Mouse (Mus musculus): ENCODE results near the gene Car6. TPM values are rescaled to one million over a fixed set of nuclear protein-coding genes. Genes with fewer than 3 reads are reported as not detected.
A peak's percentile ranks its signal among the peaks of the same experiment; 100 is the strongest.

Gene Car6
- polyA plus RNA-seq (2015; fragmentation: Nextera tagmentation; extraction: Ambion mirVana) = not detected in 2 replicates

GRCm38 (mm10) chr4:150201232-150201631 is at the start of gene Car6:
Car6 (minus strand) TSS chr4:150201332.
- Histone ChIP-seq H3K9ac (no peak within 1 kb of the TSS), H3K4me1 (no peaks in the 10 kb centered on the region; the same call in 1 of the 2 replicates), H3K27ac (replicated peaks) (no peak within 1 kb of the TSS), H3K4me3 (no peak within 1 kb of the TSS), H3K4me2 (no peak within 1 kb of the TSS), H3K9me3 (no peaks in the 10 kb centered on the region), H3K36me3 (no peaks in the 10 kb centered on the region), H3K27me3 (replicated peaks) (peaks cover 3% of the 10 kb centered on the region; the same call in 1 of the 2 replicates)
- WGBS = 73% methylated on average over 5 of the region's 5 CpGs
- no peak for ATAC-seq (ENCODE audit: extremely low read depth, insufficient number of reproducible peaks, low FRiP score, low TSS enrichment)

GRCm38 (mm10) chr4:150249731-150250270 is 48.7 kb upstream of the Car6 start:
- Histone ChIP-seq H3K4me1 (peaks cover 28% of the 10 kb centered on the region), H3K9me3 (no peaks in the 10 kb centered on the region), H3K27me3 (replicated peaks) (no peaks in the 10 kb centered on the region), H3K4me2 (no peak overlapping the region), H3K4me3 (no peak overlapping the region), H3K36me3 (peaks cover 87% of the 10 kb centered on the region), H3K9ac (no peak overlapping the region), H3K27ac (replicated peaks) (peak overlapping the region; percentile 70)
- WGBS = 66% methylated on average over 5 of the region's 5 CpGs
- ATAC-seq (ENCODE audit: extremely low read depth, insufficient number of reproducible peaks, low FRiP score, low TSS enrichment) = no peak

GRCm38 (mm10) chr4:150248917-150249316 is 47.8 kb upstream of the Car6 start:
- WGBS = 83% methylated on average over 5 of the region's 5 CpGs
- Histone ChIP-seq H3K27ac (replicated peaks) (no peak overlapping the region), H3K4me2 (no peak overlapping the region), H3K9me3 (no peaks in the 10 kb centered on the region), H3K4me1 (peaks cover 33% of the 10 kb centered on the region), H3K4me3 (no peak overlapping the region), H3K36me3 (peaks cover 93% of the 10 kb centered on the region), H3K27me3 (replicated peaks) (no peaks in the 10 kb centered on the region), H3K9ac (no peak overlapping the region)
- no peak for ATAC-seq (ENCODE audit: extremely low read depth, insufficient number of reproducible peaks, low FRiP score, low TSS enrichment)

DNA sequence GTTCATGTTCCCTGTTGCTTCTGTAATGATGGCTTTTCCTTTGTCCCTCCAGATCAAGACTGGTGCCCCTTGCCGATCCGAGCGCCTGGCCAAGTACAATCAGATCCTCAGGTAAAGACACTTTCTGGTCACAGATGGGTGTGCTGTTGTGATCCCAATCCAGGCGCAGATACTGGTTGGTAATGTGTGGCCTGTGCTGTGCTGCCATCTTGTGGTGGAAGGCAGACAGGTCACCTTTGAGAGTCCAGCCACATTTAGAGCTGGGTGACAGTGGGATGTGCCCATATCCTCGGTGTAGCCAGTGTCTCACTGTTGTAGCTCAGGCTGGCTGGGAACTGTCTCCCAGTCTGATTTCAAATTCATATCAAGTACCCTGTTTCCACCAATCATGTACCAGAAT is 46.9 kb upstream of the Car6 start:
- H3K4me1 ChIP-seq = peaks cover 42% of the 10 kb centered on the region
- H3K9me3 ChIP-seq = no peaks in the 10 kb centered on the region
- H3K27me3 ChIP-seq (replicated peaks) = no peaks in the 10 kb centered on the region
- H3K9ac ChIP-seq = no peak overlapping the region
- no peak overlapping the region for H3K4me2 ChIP-seq
- no peak overlapping the region for H3K27ac ChIP-seq (replicated peaks)
- H3K4me3 ChIP-seq = no peak overlapping the region
- ATAC-seq (ENCODE audit: extremely low read depth, insufficient number of reproducible peaks, low FRiP score, low TSS enrichment) = no peak
- H3K36me3 ChIP-seq = peaks cover 100% of the 10 kb centered on the region
- 67% methylated on average over 5 of the region's 5 CpGs for WGBS

DNA sequence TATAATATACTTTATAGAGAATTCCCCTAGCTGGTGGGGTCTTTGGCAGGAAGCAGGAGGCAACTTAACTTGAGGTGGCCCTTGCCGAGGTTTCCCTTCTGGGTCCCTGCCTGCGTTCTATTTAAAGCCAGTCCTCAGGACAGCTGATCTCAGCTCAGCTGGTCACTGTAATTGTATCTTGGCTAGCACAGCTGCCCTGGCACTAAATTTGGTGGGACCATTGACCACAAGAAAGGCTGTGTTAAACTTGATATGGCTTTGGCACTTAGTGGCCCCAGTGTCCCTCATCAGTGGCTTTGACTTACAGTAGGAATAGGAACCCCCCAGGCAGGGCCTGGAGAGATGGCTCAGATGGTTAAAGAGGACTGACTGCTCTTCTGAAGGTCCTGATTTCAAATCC is 44.7 kb upstream of the Car6 start:
- no peak for ATAC-seq (ENCODE audit: extremely low read depth, insufficient number of reproducible peaks, low FRiP score, low TSS enrichment)
- no peak overlapping the region for H3K4me2 ChIP-seq
- 27% methylated on average over 2 of the region's 2 CpGs for WGBS
- peaks cover 100% of the 10 kb centered on the region for H3K36me3 ChIP-seq
- H3K9me3 ChIP-seq = no peaks in the 10 kb centered on the region
- H3K4me1 ChIP-seq = peaks cover 64% of the 10 kb centered on the region
- H3K4me3 ChIP-seq = no peak overlapping the region
- 0 out of 2 replicates have a peak overlapping the region, but pooled peaks have one; percentile 9 for H3K27ac ChIP-seq (replicated peaks)
- H3K27me3 ChIP-seq (replicated peaks) = no peaks in the 10 kb centered on the region
- no peak overlapping the region for H3K9ac ChIP-seq

- H3K27me3 ChIP-seq (replicated peaks) = no peaks in the 10 kb centered on the region
- 0 out of 2 replicates have a peak overlapping the region, but pooled peaks have one; percentile 54 for H3K9ac ChIP-seq
- H3K9me3 ChIP-seq = no peaks in the 10 kb centered on the region
- H3K4me3 ChIP-seq = no peak overlapping the region
- peaks cover 88% of the 10 kb centered on the region for H3K36me3 ChIP-seq
- 76% methylated on average over 5 of the region's 5 CpGs for WGBS
- H3K27ac ChIP-seq (replicated peaks) = no peak overlapping the region
- no peak for ATAC-seq (ENCODE audit: extremely low read depth, insufficient number of reproducible peaks, low FRiP score, low TSS enrichment)
- no peak overlapping the region for H3K4me2 ChIP-seq
- H3K4me1 ChIP-seq = peaks cover 79% of the 10 kb centered on the region
Observed at GRCm38 (mm10) chr4:150242745-150243144, 41.6 kb upstream of the Car6 start.

DNA sequence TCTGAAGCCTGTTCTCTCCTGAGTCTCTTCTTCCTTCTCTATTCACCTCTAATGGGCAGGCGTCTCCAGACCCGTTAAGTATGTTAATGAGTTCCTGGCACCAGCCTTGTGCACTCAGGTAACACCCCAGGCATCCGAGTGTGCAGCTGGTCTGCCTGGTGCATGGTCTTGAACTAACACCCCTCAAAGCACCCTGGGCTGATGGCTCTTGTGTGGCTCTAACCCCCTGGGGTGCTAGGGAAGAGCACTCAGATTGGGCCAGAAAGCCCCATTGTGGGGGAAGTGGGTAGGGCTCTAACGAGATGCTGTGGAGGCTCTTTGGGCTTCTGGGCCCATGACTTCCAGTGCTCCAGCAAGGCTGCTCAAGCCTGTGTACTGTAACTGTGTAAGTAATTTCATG is 40.6 kb upstream of the Car6 start:
- Histone ChIP-seq H3K4me3 (0 out of 2 replicates have a peak overlapping the region, but pooled peaks have one; percentile 1), H3K9ac (peak overlapping the region; percentile 54), H3K9me3 (no peaks in the 10 kb centered on the region), H3K27me3 (replicated peaks) (no peaks in the 10 kb centered on the region), H3K4me1 (peaks cover 74% of the 10 kb centered on the region), H3K27ac (replicated peaks) (no peak overlapping the region), H3K4me2 (peak overlapping the region; percentile 50), H3K36me3 (peaks cover 77% of the 10 kb centered on the region)
- no peak for ATAC-seq (ENCODE audit: extremely low read depth, insufficient number of reproducible peaks, low FRiP score, low TSS enrichment)
- 74% methylated on average over 4 of the region's 4 CpGs for WGBS

- Histone ChIP-seq H3K9me3 (no peaks in the 10 kb centered on the region), H3K9ac (peak overlapping the region; percentile 54), H3K36me3 (peaks cover 65% of the 10 kb centered on the region), H3K27ac (replicated peaks) (no peak overlapping the region), H3K4me3 (peak overlapping the region; percentile 29), H3K27me3 (replicated peaks) (no peaks in the 10 kb centered on the region), H3K4me2 (peak overlapping the region; percentile 50), H3K4me1 (peaks cover 71% of the 10 kb centered on the region)
- 60% methylated on average over 1 of the region's 1 CpGs for WGBS
- no peak for ATAC-seq (ENCODE audit: extremely low read depth, insufficient number of reproducible peaks, low FRiP score, low TSS enrichment)
Observed at GRCm38 (mm10) chr4:150240381-150240886, 39.3 kb upstream of the Car6 start.

DNA sequence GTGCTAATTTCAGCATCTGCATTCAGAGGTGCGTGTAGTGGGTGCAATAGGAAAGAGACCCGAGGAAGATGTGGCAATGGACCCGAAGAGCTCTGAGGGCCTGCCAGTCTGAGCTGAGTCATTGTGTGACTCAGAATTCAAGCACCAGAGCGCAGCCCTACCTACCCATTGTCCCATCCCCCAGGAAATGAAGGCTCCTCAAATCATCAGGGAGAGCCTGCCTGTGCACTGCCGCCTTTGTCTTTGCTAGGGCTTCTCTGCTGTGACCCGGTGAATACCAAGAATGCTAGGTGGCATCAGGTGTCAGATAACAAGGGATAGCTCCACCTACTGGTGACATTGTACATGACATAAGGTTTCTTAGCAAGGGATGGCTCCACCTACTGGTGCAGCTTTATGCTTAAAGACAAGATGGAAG is 38.8 kb upstream of the Car6 start:
- Histone ChIP-seq H3K4me1 (peaks cover 75% of the 10 kb centered on the region), H3K4me3 (peak overlapping the region; percentile 92), H3K9me3 (no peaks in the 10 kb centered on the region), H3K36me3 (peaks cover 60% of the 10 kb centered on the region), H3K9ac (peak overlapping the region; percentile 99), H3K27ac (replicated peaks) (peak overlapping the region; percentile 99), H3K27me3 (replicated peaks) (no peaks in the 10 kb centered on the region), H3K4me2 (peak overlapping the region; percentile 75)
- 3% methylated on average over 6 of the region's 6 CpGs for WGBS
- ATAC-seq (ENCODE audit: extremely low read depth, insufficient number of reproducible peaks, low FRiP score, low TSS enrichment) = 0 out of 2 replicates have a peak, but pooled peaks have one; percentile 5

- H3K9me3 ChIP-seq = no peaks in the 10 kb centered on the region
- ATAC-seq (ENCODE audit: extremely low read depth, insufficient number of reproducible peaks, low FRiP score, low TSS enrichment) = no peak
- peak overlapping the region; percentile 92 for H3K4me3 ChIP-seq
- peaks cover 55% of the 10 kb centered on the region for H3K36me3 ChIP-seq
- H3K4me1 ChIP-seq = peaks cover 76% of the 10 kb centered on the region
- peak overlapping the region; percentile 99 for H3K9ac ChIP-seq
- H3K27me3 ChIP-seq (replicated peaks) = no peaks in the 10 kb centered on the region
- H3K4me2 ChIP-seq = peak overlapping the region; percentile 75
- peak overlapping the region; percentile 99 for H3K27ac ChIP-seq (replicated peaks)
- WGBS = 24% methylated on average over 6 of the region's 6 CpGs
Observed at GRCm38 (mm10) chr4:150239503-150239902, 38.4 kb upstream of the Car6 start.

GRCm38 (mm10) chr4:150239087-150239480 is 38.0 kb upstream of the Car6 start:
- peak overlapping the region; percentile 99 for H3K9ac ChIP-seq
- peaks cover 51% of the 10 kb centered on the region for H3K36me3 ChIP-seq
- no peak for ATAC-seq (ENCODE audit: extremely low read depth, insufficient number of reproducible peaks, low FRiP score, low TSS enrichment)
- no peaks in the 10 kb centered on the region for H3K9me3 ChIP-seq
- H3K27ac ChIP-seq (replicated peaks) = peak overlapping the region; percentile 99
- H3K4me3 ChIP-seq = peak overlapping the region; percentile 92
- 18% methylated on average over 5 of the region's 5 CpGs for WGBS
- H3K27me3 ChIP-seq (replicated peaks) = no peaks in the 10 kb centered on the region
- peak overlapping the region; percentile 75 for H3K4me2 ChIP-seq
- H3K4me1 ChIP-seq = peaks cover 79% of the 10 kb centered on the region

All from heart, embryonic 13.5 days (tissue).